Mouse (Mus musculus) B cell, adult 67 days (primary cell): ENCODE measurements around the gene Gm3043. TPM values are rescaled to one million over a fixed set of nuclear protein-coding genes. Genes with fewer than 3 reads are reported as not detected.

ENCODE experiments used
- total RNA-seq, 2 experiments: library from RNA; stranded (reverse); gene quantifications; 4 replicates each; pipeline ENCODE4 v1.2.4; 2023

Gm3043 gene
- total RNA-seq, result not detected

DNA sequence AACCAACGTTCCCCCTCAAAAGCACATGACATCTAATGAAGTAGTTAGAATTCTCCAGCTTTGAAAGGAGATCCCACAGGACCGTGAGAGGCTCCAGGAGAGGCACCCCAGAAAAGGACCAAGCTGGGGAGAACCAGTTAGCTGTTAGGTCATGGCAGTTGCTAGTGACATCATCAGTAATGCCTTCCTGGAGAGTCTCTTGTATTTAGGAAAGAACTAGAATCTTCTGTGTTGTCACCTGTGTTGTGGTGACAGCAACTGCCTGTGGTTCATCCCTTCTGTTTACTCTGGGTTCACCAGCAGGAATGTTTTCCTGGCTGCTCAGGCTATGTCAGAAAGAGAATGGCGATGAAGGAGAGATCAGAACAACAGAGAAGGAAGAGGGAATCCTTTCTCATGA, at the start of gene Gm3043:
TSS of gene Gm3043 (plus strand) at position 301 of the 400 bp plus-strand sequence.

DNA sequence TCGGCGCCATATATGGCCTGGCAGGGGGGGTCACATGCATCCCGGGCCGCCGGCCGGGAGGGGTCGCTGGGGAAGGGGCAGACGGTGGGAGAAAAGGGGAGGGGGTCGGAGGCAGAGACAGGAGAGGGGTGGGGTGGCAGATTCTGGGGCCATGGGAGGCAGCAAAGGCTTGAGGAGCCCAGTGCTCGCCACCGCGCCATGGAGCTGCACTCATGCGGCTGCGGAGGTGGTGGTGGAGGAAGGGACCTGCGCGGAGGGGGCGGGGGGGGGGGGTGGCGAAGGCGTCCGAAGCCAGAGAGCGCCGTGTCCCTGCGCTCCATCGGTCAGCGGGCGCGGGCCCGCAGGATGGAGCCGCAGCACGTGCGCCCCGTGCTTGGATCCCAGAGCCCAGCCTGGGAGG, 36.9 kb upstream of the Gm3043 start, which contains the start of gene Gm3020:
TSS of gene Gm3020 (plus strand) at position 301 of the 400 bp plus-strand sequence.

Other genes with a start within 250 kb of the Gm3043 start
- gene Gm10408, start 239.4 kb upstream of the Gm3043 start, total RNA-seq, result not detected
- not detected for gene Gm3012, start 54.3 kb upstream of the Gm3043 start, total RNA-seq
- gene Gm3020, start 36.8 kb upstream of the Gm3043 start, total RNA-seq, result not detected
- not detected for gene Gm3002, start 121.3 kb downstream of the Gm3043 start, total RNA-seq
- gene Gm3033, start 157.5 kb downstream of the Gm3043 start, total RNA-seq, result not detected
- not detected for gene Gm2916, start 195.4 kb downstream of the Gm3043 start, total RNA-seq
- gene Gm3029, start 243.0 kb downstream of the Gm3043 start, total RNA-seq, result not detected